Mouse (Mus musculus) heart, postnatal 0 days (tissue): ENCODE results near the gene Cttn. TPM values are rescaled to one million over a fixed set of nuclear protein-coding genes. Genes with fewer than 3 reads are reported as not detected.

Experiments
- ATAC-seq: fragments of 200-750 bp; cut with Nextera tagmentation; 2 replicates; pipeline ENCODE4 v1.8.0; 2017; ENCODE audit warnings: low read depth, moderate number of reproducible peaks, moderate library complexity; ENCODE audit not compliant: insufficient read depth
- DNase-seq: peaks from one replicate; pipeline ENCODE4 v3.0.0-alpha.2; 2016; ENCODE audit warnings: low spot score
- H3K27ac ChIP-seq: fragments of 300-500 bp; sonication (generic); 2 replicates; pipeline ENCODE4 v1.5.1; 2014; ENCODE audit warnings: low read depth, mild to moderate bottlenecking
- H3K27me3 ChIP-seq: fragments of 300-500 bp; sonication (generic); 2 replicates; pipeline ENCODE4 v1.6.1; 2014; ENCODE audit warnings: low read length, mixed read lengths; ENCODE audit not compliant: control insufficient read depth, insufficient read depth
- H3K36me3 ChIP-seq: fragments of 300-500 bp; sonication (generic); replicated peaks from 2 replicates; pipeline ENCODE4 v1.6.1; 2014; ENCODE audit warnings: low read length, mixed read lengths; ENCODE audit not compliant: control insufficient read depth, insufficient read depth
- H3K4me1 ChIP-seq: fragments of 300-500 bp; sonication (generic); 2 replicates; pipeline ENCODE4 v1.6.1; 2014; ENCODE audit warnings: antibody characterized with exemption; ENCODE audit not compliant: control insufficient read depth, insufficient read depth
- H3K4me2 ChIP-seq: fragments of 300-500 bp; sonication (generic); 2 replicates; pipeline ENCODE4 v1.6.1; 2014; ENCODE audit warnings: low read depth, mild to moderate bottlenecking, low read length, moderate library complexity
- H3K4me3 ChIP-seq: fragments of 300-500 bp; sonication (generic); 2 replicates; pipeline ENCODE4 v1.5.1; 2014; ENCODE audit warnings: low read depth, low read length
- H3K9ac ChIP-seq: fragments of 300-500 bp; sonication (generic); replicated peaks from 2 replicates; pipeline ENCODE4 v1.6.1; 2014; ENCODE audit warnings: low read depth, low read length, mixed read lengths
- H3K9me3 ChIP-seq: fragments of 300-500 bp; sonication (generic); replicated peaks from 2 replicates; pipeline ENCODE4 v1.6.1; 2016; ENCODE audit warnings: low read length; ENCODE audit not compliant: control insufficient read depth
- CTCF ChIP-seq: IDR thresholded peaks from 2 replicates; pipeline ENCODE4 v1.5.1; 2016; ENCODE audit warnings: antibody characterized with exemption, control low read depth, low read depth
- EP300 ChIP-seq: IDR thresholded peaks from 2 replicates; pipeline ENCODE4 v1.6.1; 2016; ENCODE audit warnings: antibody characterized with exemption, low read depth
- WGBS: fragments of 180-500 bp; shearing (Covaris S2); extraction: QIAGEN DNeasy Blood & Tissue Kit; methylation state at CpG from one replicate; pipeline ENCODE4 v1.1.7; 2014; 5-methylcytosine and 5-hydroxymethylcytosine counted together
- polyA plus RNA-seq: library from polyadenylated mRNA; unstranded; fragments of >200 nt; fragmentation: Nextera tagmentation; extraction: Ambion mirVana; gene quantifications from 2 replicates; pipeline ENCODE4 v1.2.1, GENCODE M21; 2015
- total RNA-seq: library from RNA; depleted of rRNA; stranded (reverse); fragments of >200 nt; gene quantifications from 2 replicates; pipeline ENCODE4 v1.2.3, GENCODE M21; 2014; ENCODE audit warnings: low replicate concordance; rRNA removed

Gene Cttn
- total RNA-seq (69.0 and 87.7 TPM in 2 replicates), polyA plus RNA-seq (79.4 and 87.3 TPM in 2 replicates)

GRCm38 (mm10) chr7:144470545-144471059, at the start of gene Cttn:
Gene Cttn, minus strand, starts transcription at chr7:144471009.
- H3K4me1 ChIP-seq = peaks cover 16% of the 10 kb centered on the region
- DNase-seq = peak; percentile 86
- H3K4me2 ChIP-seq = peak within 1 kb of the TSS; percentile 86
- ATAC-seq = peak; percentile 95
- no peaks in the 10 kb centered on the region for H3K27me3 ChIP-seq
- peaks cover 4% of the 10 kb centered on the region; the same call in 1 of the 2 replicates for H3K36me3 ChIP-seq
- WGBS = under 1% methylated on average over 30 of the region's 30 CpGs
- H3K9ac ChIP-seq = peak within 1 kb of the TSS; percentile 80
- no peaks in the 10 kb centered on the region for H3K9me3 ChIP-seq
- peak within 1 kb of the TSS; percentile 91 for H3K27ac ChIP-seq
- peak within 1 kb of the TSS; percentile 77 for H3K4me3 ChIP-seq
- TF ChIP-seq CTCF (no peak), EP300 (no peak)

DNA sequence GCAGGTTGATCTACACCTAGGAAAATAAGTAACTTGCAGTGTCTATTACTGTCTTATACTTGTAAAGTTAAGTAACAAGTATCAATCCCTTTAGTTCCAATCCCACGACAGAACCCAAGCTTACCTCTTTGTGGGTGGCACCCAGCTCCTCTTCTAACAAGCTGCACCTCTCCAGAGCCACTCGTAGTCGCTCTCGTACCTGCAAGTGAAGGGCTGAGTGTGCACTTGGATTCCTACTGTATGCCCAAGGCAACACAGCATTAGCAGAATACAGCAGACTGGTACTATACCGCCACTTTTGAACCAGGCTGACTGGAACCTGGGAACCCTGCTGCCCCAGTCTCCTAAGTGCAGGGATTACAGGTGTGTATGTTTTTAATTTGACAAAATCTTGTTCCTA, 49.0 kb upstream of the Cttn start:
- H3K36me3 ChIP-seq = peaks cover 65% of the 10 kb centered on the region
- TF ChIP-seq EP300 = no peak
- TF ChIP-seq CTCF = no peak
- no peak overlapping the region for H3K27ac ChIP-seq
- no peak overlapping the region for H3K9ac ChIP-seq
- WGBS = 93% methylated on average over 5 of the region's 5 CpGs
- H3K4me1 ChIP-seq = 0 out of 2 replicates have a peak, but pooled peaks cover 9% of the 10 kb centered on the region
- DNase-seq = no peak
- H3K9me3 ChIP-seq = no peaks in the 10 kb centered on the region
- no peak overlapping the region for H3K4me3 ChIP-seq
- H3K4me2 ChIP-seq = no peak overlapping the region
- no peak for ATAC-seq
- H3K27me3 ChIP-seq = no peaks in the 10 kb centered on the region

GRCm38 (mm10) chr7:144516711-144517110, 45.9 kb upstream of the Cttn start:
- ATAC-seq = no peak
- H3K36me3 ChIP-seq = peaks cover 94% of the 10 kb centered on the region

GRCm38 (mm10) chr7:144509090-144509489, 38.3 kb upstream of the Cttn start:
- no peak overlapping the region for H3K9ac ChIP-seq
- H3K4me2 ChIP-seq = no peak overlapping the region
- no peaks in the 10 kb centered on the region for H3K4me1 ChIP-seq
- H3K36me3 ChIP-seq = peaks cover 93% of the 10 kb centered on the region
- H3K27me3 ChIP-seq = no peaks in the 10 kb centered on the region
- WGBS = 97% methylated on average over 4 of the region's 4 CpGs
- no peak overlapping the region for H3K27ac ChIP-seq
- TF ChIP-seq CTCF (no peak), EP300 (no peak)
- no peaks in the 10 kb centered on the region for H3K9me3 ChIP-seq
- no peak for ATAC-seq
- DNase-seq = no peak
- H3K4me3 ChIP-seq = no peak overlapping the region

More at GRCm38 (mm10) chr7:144516711-144517110, 45.9 kb upstream of the Cttn start:
- Histone ChIP-seq H3K4me2 (no peak overlapping the region), H3K4me1 (no peaks in the 10 kb centered on the region), H3K27me3 (no peaks in the 10 kb centered on the region), H3K4me3 (no peak overlapping the region), H3K9me3 (no peaks in the 10 kb centered on the region), H3K9ac (no peak overlapping the region), H3K27ac (no peak overlapping the region)
- WGBS = 84% methylated on average over 5 of the region's 5 CpGs
- TF ChIP-seq CTCF = no peak
- TF ChIP-seq EP300 = no peak
- no peak for DNase-seq

- no peak for ATAC-seq
- Histone ChIP-seq H3K4me2 (no peak overlapping the region), H3K27me3 (no peaks in the 10 kb centered on the region), H3K4me3 (no peak overlapping the region), H3K36me3 (peaks cover 95% of the 10 kb centered on the region), H3K9ac (no peak overlapping the region), H3K27ac (no peak overlapping the region), H3K4me1 (no peaks in the 10 kb centered on the region), H3K9me3 (no peaks in the 10 kb centered on the region)
- no peak for DNase-seq
- 83% methylated on average over 1 of the region's 1 CpGs for WGBS
- TF ChIP-seq CTCF (no peak), EP300 (no peak)
These were observed 36.0 kb upstream of the Cttn start for GRCm38 (mm10) chr7:144506807-144507206.

- ATAC-seq (no peak), DNase-seq (no peak)
- Histone ChIP-seq H3K9me3 (no peaks in the 10 kb centered on the region), H3K27ac (no peak overlapping the region), H3K36me3 (peaks cover 94% of the 10 kb centered on the region), H3K4me3 (no peak overlapping the region), H3K4me1 (no peaks in the 10 kb centered on the region), H3K4me2 (no peak overlapping the region), H3K9ac (no peak overlapping the region), H3K27me3 (no peaks in the 10 kb centered on the region)
- WGBS = 75% methylated on average over 4 of the region's 4 CpGs
- TF ChIP-seq EP300 (no peak), CTCF (no peak)
These were observed 33.1 kb upstream of the Cttn start for GRCm38 (mm10) chr7:144503959-144504358.
